Mouse (Mus musculus): ENCODE measurements around the gene Erg. TPM values are rescaled to one million over a fixed set of nuclear protein-coding genes. Genes with fewer than 3 reads are reported as not detected.

The Erg gene
- total and polyA plus RNA-seq, 3 experiments = 0.11 to 0.81 (median 0.34) TPM

DNA sequence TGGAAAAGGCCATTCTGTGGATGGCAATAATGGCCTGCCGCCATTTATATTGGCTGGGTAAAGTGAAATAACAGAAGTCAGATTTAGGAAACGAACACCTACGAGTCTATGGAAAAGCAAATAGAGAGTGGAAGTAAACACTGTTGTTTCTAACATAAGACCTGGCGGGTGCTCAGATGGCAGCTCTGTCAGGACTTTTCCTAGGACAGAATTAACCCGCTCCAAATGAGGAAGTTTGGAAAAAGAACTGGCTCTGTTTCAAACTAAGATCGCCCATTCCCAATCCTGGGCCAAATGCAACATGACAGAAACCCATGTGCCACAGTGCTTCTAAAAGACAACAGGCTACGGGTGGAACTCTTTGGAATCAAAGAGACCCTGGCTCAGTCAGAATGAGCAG is 224.4 kb downstream of the Erg start:
- dilution Hi-C loops (cut with MboI; ENCODE audit: extremely low pct_ligation_motif_present, extremely low pct_unique_long_range_greater_than_20kb, low sequenced_read_pairs) = no loop called here
- TF ChIP-seq MAZ (IDR thresholded peaks at IDR 0.05; ENCODE audit: low read depth, low read length) (no peak), CHD2 (IDR thresholded peaks at IDR 0.05; ENCODE audit: low read length) (no peak), ETS1 (conservative IDR thresholded peaks at IDR 0.05; ENCODE audit: low read depth, low read length) (no peak), UBTF (IDR thresholded peaks at IDR 0.05; ENCODE audit: low read depth, low read length) (no peak), POLR2AphosphoS2 (IDR thresholded peaks at IDR 0.05; ENCODE audit: low read depth, low read length) (no peak), SMC3 (IDR thresholded peaks at IDR 0.05; ENCODE audit: low read depth, low read length) (no peak), MAFK (IDR thresholded peaks at IDR 0.05; ENCODE audit: insufficient replicate concordance, low read length) (no peak), EP300 (IDR thresholded peaks at IDR 0.05; ENCODE audit: low read length) (no peak), MYC (IDR thresholded peaks at IDR 0.05; ENCODE audit: low read depth, low read length) (no peak), CTCF (conservative IDR thresholded peaks at IDR 0.05 in 1 of 2, IDR thresholded peaks at IDR 0.05 in 1 of 2; ENCODE audit: low read depth in 2 of 2, low read length in 2 of 2) (no peak), ELF1 (IDR thresholded peaks at IDR 0.05; ENCODE audit: low read depth, low read length) (no peak), RAD21 (IDR thresholded peaks at IDR 0.05; ENCODE audit: low read depth, low read length) (no peak)
- peak overlapping the region; percentile 69 for H3K4me2 ChIP-seq (ENCODE audit: insufficient read depth, low read depth, poor library complexity, severe bottlenecking)

DNA sequence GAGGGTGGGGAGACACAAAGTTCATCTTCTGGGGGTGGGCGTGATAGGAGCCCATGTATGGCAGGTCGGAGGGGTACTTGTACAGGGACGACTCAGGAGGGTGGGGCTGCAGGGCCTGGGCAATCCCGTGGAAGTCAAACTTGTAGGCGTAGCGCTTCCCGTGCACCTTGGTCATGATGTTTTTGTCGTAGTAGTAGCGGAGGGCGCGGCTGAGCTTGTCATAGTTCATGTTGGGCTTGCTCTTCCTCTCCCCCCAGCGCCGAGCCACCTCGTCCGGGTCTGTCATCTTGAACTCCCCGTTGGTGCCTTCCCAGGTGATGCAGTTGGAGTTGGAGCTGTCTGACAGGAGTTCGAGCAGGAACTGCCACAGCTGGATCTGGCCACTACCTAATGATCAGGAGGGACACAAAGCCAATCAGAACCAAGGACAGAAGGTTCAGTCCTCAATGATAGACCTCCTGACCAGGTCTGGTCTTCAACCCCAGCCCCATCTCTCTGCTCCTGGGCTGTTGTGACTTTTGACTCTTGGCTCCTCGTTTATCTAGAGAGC is 225.4 kb downstream of the Erg start:
- dilution Hi-C loops (cut with MboI; ENCODE audit: extremely low pct_ligation_motif_present, extremely low pct_unique_long_range_greater_than_20kb, low sequenced_read_pairs) = no loop called here
- no peaks in the 10 kb centered on the region for H3K27me3 ChIP-seq (replicated peaks)
- H3K9me3 ChIP-seq (replicated peaks; ENCODE audit: low read length) = no peaks in the 10 kb centered on the region
- peak overlapping the region; percentile 93 for H3K27ac ChIP-seq (ENCODE audit: insufficient read depth, low read depth)
- 0 out of 2 replicates have a peak, but pooled peaks cover 4% of the 10 kb centered on the region for H3K79me2 ChIP-seq (replicated peaks; ENCODE audit: control insufficient read depth, extremely low read depth, insufficient read depth, poor library complexity, severe bottlenecking)
- DNase-seq (ENCODE audit: extremely low read depth) = peak; percentile 81
- peaks cover 0 to 19% of the 10 kb centered on the region in 2 experiments for H3K36me3 ChIP-seq (replicated peaks in 1 of 2; ENCODE audit: control insufficient read depth in 1 of 2, insufficient read depth in 1 of 2, low read length in 1 of 2)
- peak overlapping the region; percentile 69 for H3K4me2 ChIP-seq (ENCODE audit: insufficient read depth, low read depth, poor library complexity, severe bottlenecking)
- H3K4me3 ChIP-seq (replicated peaks in 1 of 3; ENCODE audit: low read depth in 2 of 3, low read length in 2 of 3, poor library complexity in 1 of 3) = peak overlapping the region; percentile 43 to 55 (median 49)
- H3K9ac ChIP-seq (ENCODE audit: insufficient read depth, low read depth) = peak overlapping the region; percentile 50
- peaks cover 31 to 66% of the 10 kb centered on the region in 2 experiments for H3K4me1 ChIP-seq (ENCODE audit: control insufficient read depth in 1 of 2, insufficient read depth in 2 of 2)
- in situ Hi-C loops (cut with MboI; ENCODE audit: low pct_ligation_motif_present, low pct_unique_long_range_greater_than_20kb, low sequenced_read_pairs) = loop anchor here (5.0 kb wide), 1 partner anchor 71 kb away; no protein-coding TSS in a partner anchor
- TF ChIP-seq EP300 (IDR thresholded peaks at IDR 0.05; ENCODE audit: low read length) = no peak
- TF ChIP-seq JUN (IDR thresholded peaks at IDR 0.05; ENCODE audit: insufficient read depth, low read depth, low read length) = no peak
- no peak for TF ChIP-seq ZKSCAN1 (IDR thresholded peaks at IDR 0.05; ENCODE audit: borderline replicate concordance, low read depth, low read length)
- TF ChIP-seq RAD21 (IDR thresholded peaks at IDR 0.05; ENCODE audit: low read depth, low read length) = no peak
- TF ChIP-seq IRF4 (IDR thresholded peaks at IDR 0.05; ENCODE audit: low read depth, low read length) = peak; percentile 22; the same call in 1 of the 2 replicates
- TF ChIP-seq SMC3 (IDR thresholded peaks at IDR 0.05; ENCODE audit: low read depth, low read length) = no peak; the same call in 1 of the 2 replicates
- TF ChIP-seq HCFC1 (IDR thresholded peaks at IDR 0.05; ENCODE audit: low read depth, low read length) = no peak
- TF ChIP-seq ZNF384 (IDR thresholded peaks at IDR 0.05; ENCODE audit: low read depth, low read length) = no peak
- no peak for TF ChIP-seq CHD2 (IDR thresholded peaks at IDR 0.05; ENCODE audit: low read length)
- TF ChIP-seq ZMIZ1 (IDR thresholded peaks at IDR 0.05; ENCODE audit: low read depth, low read length) = peak; percentile 9; the same call in 1 of the 2 replicates
- no peak for TF ChIP-seq PAX5 (IDR thresholded peaks at IDR 0.05; ENCODE audit: low read length)
- TF ChIP-seq KAT2A (IDR thresholded peaks at IDR 0.05; ENCODE audit: insufficient replicate concordance, low read length) = no peak
- 0 out of 2 replicates have a peak, but pooled peaks have one; percentile 5 for TF ChIP-seq BHLHE40 (IDR thresholded peaks at IDR 0.05; ENCODE audit: low read depth, low read length)
- TF ChIP-seq CHD1 (IDR thresholded peaks at IDR 0.05; ENCODE audit: low read depth, low read length) = peak; percentile 66
- TF ChIP-seq MEF2A (IDR thresholded peaks at IDR 0.05; ENCODE audit: borderline replicate concordance, low read depth, low read length) = peak; percentile 42; the same call in 1 of the 2 replicates
- TF ChIP-seq ETS1 (conservative IDR thresholded peaks at IDR 0.05; ENCODE audit: low read depth, low read length) = no peak; the same call in 1 of the 2 replicates
- TF ChIP-seq ZC3H11A (IDR thresholded peaks at IDR 0.05; ENCODE audit: low read depth, low read length) = no peak
- TF ChIP-seq NRF1 (IDR thresholded peaks at IDR 0.05; ENCODE audit: low read depth, low read length) = no peak; the same call in 1 of the 2 replicates
- TF ChIP-seq JUND (conservative IDR thresholded peaks at IDR 0.05; ENCODE audit: low read depth, low read length) = no peak
- TF ChIP-seq MAFK (IDR thresholded peaks at IDR 0.05; ENCODE audit: insufficient replicate concordance, low read length) = 0 out of 2 replicates have a peak, but pooled peaks have one; percentile 4
- TF ChIP-seq RCOR1 (conservative IDR thresholded peaks at IDR 0.05; ENCODE audit: low read depth, low read length) = peak; percentile 64; the same call in 1 of the 2 replicates
- TF ChIP-seq USF2 (conservative IDR thresholded peaks at IDR 0.05; ENCODE audit: low read depth, low read length) = no peak
- peak; percentile 47; the same call in 1 of the 2 replicates for TF ChIP-seq NELFE (IDR thresholded peaks at IDR 0.05; ENCODE audit: low read depth, low read length)

More for the DNA sequence above, 224.4 kb downstream of the Erg start:
- peaks cover 29 to 64% of the 10 kb centered on the region in 2 experiments for H3K4me1 ChIP-seq (ENCODE audit: control insufficient read depth in 1 of 2, insufficient read depth in 2 of 2)
- peak overlapping the region; percentile 93; the same call in 1 of the 2 replicates for H3K27ac ChIP-seq (ENCODE audit: insufficient read depth, low read depth)
- in situ Hi-C loops (cut with MboI; ENCODE audit: low pct_ligation_motif_present, low pct_unique_long_range_greater_than_20kb, low sequenced_read_pairs) = loop anchor here (5.0 kb wide), 1 partner anchor 70 kb away; no protein-coding TSS in a partner anchor
- 0 out of 2 replicates have a peak, but pooled peaks cover 4% of the 10 kb centered on the region for H3K79me2 ChIP-seq (replicated peaks; ENCODE audit: control insufficient read depth, extremely low read depth, insufficient read depth, poor library complexity, severe bottlenecking)
- no peaks in the 10 kb centered on the region for H3K27me3 ChIP-seq (replicated peaks)
- H3K9ac ChIP-seq (ENCODE audit: insufficient read depth, low read depth) = peak overlapping the region; percentile 50; the same call in 1 of the 2 replicates
- no peaks in the 10 kb centered on the region for H3K9me3 ChIP-seq (replicated peaks; ENCODE audit: low read length)
- H3K36me3 ChIP-seq (replicated peaks in 1 of 2; ENCODE audit: control insufficient read depth in 1 of 2, insufficient read depth in 1 of 2, low read length in 1 of 2) = peaks cover 0 to 19% of the 10 kb centered on the region in 2 experiments
- H3K4me3 ChIP-seq (replicated peaks in 1 of 3; ENCODE audit: low read depth in 2 of 3, low read length in 2 of 3, poor library complexity in 1 of 3) = peak overlapping the region in 2 of 3 experiments; percentile 49 to 55
- DNase-seq (ENCODE audit: extremely low read depth) = no peak
